ENCODE assay signal across 9 mouse cellular contexts in the genomic region with DNA sequence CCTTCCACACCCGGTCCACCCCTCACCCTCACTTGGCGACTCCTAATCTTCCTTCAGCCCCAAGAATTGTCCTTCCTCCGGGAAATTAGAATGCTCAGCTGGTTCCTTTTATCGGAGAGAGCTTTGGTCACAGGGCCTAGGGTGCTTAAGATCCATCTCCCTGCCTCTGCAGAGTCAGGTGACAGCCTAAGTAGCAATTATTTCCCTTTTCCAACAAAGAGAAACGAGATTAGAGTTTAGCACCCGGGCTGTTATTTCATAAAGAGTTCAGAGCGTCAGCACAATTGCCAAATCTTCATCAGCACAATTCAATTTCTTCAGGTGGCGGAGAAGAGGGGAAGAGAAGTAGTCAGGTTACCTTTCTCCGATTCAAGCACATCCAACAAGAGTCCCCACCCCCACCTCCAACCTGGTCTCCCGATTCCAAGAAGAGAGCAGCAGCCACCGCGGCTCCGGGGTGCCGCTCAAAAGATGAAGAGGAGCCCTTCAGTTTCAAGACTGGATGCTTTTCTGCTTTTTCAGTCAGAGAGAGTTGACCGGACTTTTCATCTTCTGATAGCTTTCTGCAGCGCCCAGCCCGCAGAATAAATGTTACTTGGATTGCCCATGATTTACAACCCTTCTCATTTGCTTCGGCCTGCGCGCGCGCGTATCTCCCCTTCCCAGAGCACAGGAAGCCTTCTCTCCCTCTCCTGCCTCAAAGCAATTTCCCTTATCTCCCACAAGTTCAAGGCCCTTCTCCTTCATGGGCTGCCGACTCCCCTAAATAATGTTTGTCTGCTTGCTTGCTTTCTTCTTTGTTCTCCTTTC. TPM values are rescaled to one million over a fixed set of nuclear protein-coding genes. Genes with fewer than 3 reads are reported as not detected.
DNase-seq lines count a peak whose midpoint lies in the region; ATAC-seq lines count a peak whose summit lies in the region.
"Had no signal": no experiment of that assay in that cellular context is flagged by ENCODE, and none has a peak within 500 bp of the region (broad histone marks: within the 10 kb centered on the region; RNA-seq: fewer than 3 reads in every experiment).

No protein-coding gene starts in this region.

- H3K27ac ChIP-seq in heart, embryonic 16.5 days (ENCODE audit: low read length), result no peak overlapping the region
- H3K27ac ChIP-seq in hindbrain, embryonic 12.5 days, result peak overlapping the region; percentile 70
- H3K27ac ChIP-seq in midbrain, embryonic 13.5 days, result peak overlapping the region; percentile 79

- WGBS in heart, embryonic 16.5 days, result 20% methylated on average over 24 of the region's 24 CpGs
- 26% methylated on average over 24 of the region's 24 CpGs for WGBS in hindbrain, embryonic 12.5 days
- 15% methylated on average over 24 of the region's 24 CpGs for WGBS in midbrain, embryonic 13.5 days

- H3K27me3 ChIP-seq in heart, embryonic 16.5 days (ENCODE audit: control insufficient read depth, insufficient read depth, low read length), result peaks cover 3% of the 10 kb centered on the region; the same call in 1 of the 2 replicates
- H3K27me3 ChIP-seq in hindbrain, embryonic 12.5 days, result no peaks in the 10 kb centered on the region
- no peaks in the 10 kb centered on the region for H3K27me3 ChIP-seq in midbrain, embryonic 13.5 days

- 0 out of 2 replicates have a peak, but pooled peaks cover 9% of the 10 kb centered on the region for H3K4me1 ChIP-seq in heart, embryonic 16.5 days (ENCODE audit: control insufficient read depth, insufficient read depth, low read length)
- H3K4me1 ChIP-seq in hindbrain, embryonic 12.5 days, result peaks cover 20% of the 10 kb centered on the region
- H3K4me1 ChIP-seq in midbrain, embryonic 13.5 days (replicated peaks), result peaks cover 49% of the 10 kb centered on the region

- no peak for DNase-seq in heart, adult 8-10 months (ENCODE audit: low spot score)
- peak; percentile 21 to 31 for DNase-seq in adrenal gland, postnatal 36 days
- DNase-seq in spleen, postnatal 14 days (ENCODE audit: low spot score in 2 of 2), result no peak
- no peak for DNase-seq in c-Kit-positive CD71-positive TER-119-positive erythroid progenitor cells, embryonic 14.5 days (ENCODE audit: low spot score)
- no peak for DNase-seq in left cerebral cortex, adult 8-10 months (ENCODE audit: low spot score in 2 of 2)
- DNase-seq: cerebellum, postnatal 10 days had no signal

- H3K9me3 ChIP-seq in heart, embryonic 16.5 days (replicated peaks; ENCODE audit: control insufficient read depth, low read length), result no peaks in the 10 kb centered on the region
- no peaks in the 10 kb centered on the region for H3K9me3 ChIP-seq in hindbrain, embryonic 12.5 days (replicated peaks)
- H3K9me3 ChIP-seq in midbrain, embryonic 13.5 days, result no peaks in the 10 kb centered on the region

- no peak for ATAC-seq in heart, embryonic 16.5 days (replicated peaks; ENCODE audit: extremely low read depth, insufficient read depth, low FRiP score)
- no peak for ATAC-seq in hindbrain, embryonic 12.5 days (ENCODE audit: low FRiP score)
- no peak for ATAC-seq in midbrain, embryonic 13.5 days

- peak overlapping the region; percentile 15; the same call in 1 of the 2 replicates for H3K9ac ChIP-seq in heart, embryonic 16.5 days (ENCODE audit: low read length)
- no peak overlapping the region for H3K9ac ChIP-seq in hindbrain, embryonic 12.5 days
- peak overlapping the region; percentile 36 for H3K9ac ChIP-seq in midbrain, embryonic 13.5 days (replicated peaks)

- H3K4me3 ChIP-seq in heart, embryonic 16.5 days (ENCODE audit: low read length), result peak overlapping the region; percentile 33
- H3K4me3 ChIP-seq in hindbrain, embryonic 12.5 days, result no peak overlapping the region
- H3K4me3 ChIP-seq in midbrain, embryonic 13.5 days (replicated peaks), result peak overlapping the region; percentile 11

- H3K36me3 ChIP-seq in heart, embryonic 16.5 days (ENCODE audit: control insufficient read depth, insufficient read depth), result no peaks in the 10 kb centered on the region
- no peaks in the 10 kb centered on the region for H3K36me3 ChIP-seq in hindbrain, embryonic 12.5 days
- H3K36me3 ChIP-seq in midbrain, embryonic 13.5 days, result no peaks in the 10 kb centered on the region

- H3K4me2 ChIP-seq in heart, embryonic 16.5 days (ENCODE audit: low read depth, low read length), result peak overlapping the region; percentile 52
- H3K4me2 ChIP-seq in hindbrain, embryonic 12.5 days (replicated peaks), result peak overlapping the region; percentile 31
- peak overlapping the region; percentile 38 for H3K4me2 ChIP-seq in midbrain, embryonic 13.5 days (replicated peaks)

RNA-seq across cellular contexts. Expression of a gene that starts 26.7 kb away (rescaled TPM):
- polyA plus RNA-seq in heart, embryonic 16.5 days (2015; fragmentation: Nextera tagmentation; extraction: Ambion mirVana), result 43.7 and 53.4 TPM in 2 replicates
- 10 to 100 TPM; 51.2 to 63.2 (median 57.2) TPM for total RNA-seq in heart, adult 8-10 months (2022)
- 10 to 100 TPM; 70.5 to 89.1 TPM for total RNA-seq in adrenal gland, postnatal 36 days (2021)
- 94.4 and 99.3 TPM in 2 replicates for polyA plus RNA-seq in hindbrain, embryonic 12.5 days (2016; fragmentation: Nextera tagmentation; extraction: Ambion mirVana)
- 85.8 and 89.0 TPM in 2 replicates for polyA plus RNA-seq in midbrain, embryonic 13.5 days (2015; fragmentation: Nextera tagmentation; extraction: Ambion mirVana)
- 100 to 1,000 TPM; 180 to 197 (median 186) TPM for total RNA-seq in left cerebral cortex, adult 8-10 months (2022)

Comparison
In these comparisons a context has a peak if more than half of its experiments do, and no peak if none do; other contexts are left out.
1. DNase-seq: peak in adrenal gland, postnatal 36 days (2 of 2); none in heart, adult 8-10 months (single experiment), spleen, postnatal 14 days (0 of 2), c-Kit-positive CD71-positive TER-119-positive erythroid progenitor cells, embryonic 14.5 days (single experiment) and left cerebral cortex, adult 8-10 months (0 of 2).
2. Peak in every context shown above with its lines, with median percentiles within 50 percentile points of each other: H3K4me2 ChIP-seq.